Mouse (Mus musculus) midbrain, embryonic 15.5 days (tissue): ENCODE results near the gene Bckdk. TPM values are rescaled to one million over a fixed set of nuclear protein-coding genes. Genes with fewer than 3 reads are reported as not detected.

ENCODE experiments used
- ATAC-seq: fragments of 200-750 bp; cut with Nextera tagmentation; replicated peaks from 2 replicates; pipeline ENCODE4 v1.8.0; 2017; ENCODE audit warnings: moderate TSS enrichment
- H3K27ac ChIP-seq: fragments of 300-500 bp; sonication (generic); 2 replicates; pipeline ENCODE4 v1.5.1; 2015; ENCODE audit warnings: mild to moderate bottlenecking, inconsistent platforms
- H3K27me3 ChIP-seq: fragments of 300-500 bp; sonication (generic); replicated peaks from 2 replicates; pipeline ENCODE4 v1.6.1; 2015; ENCODE audit warnings: inconsistent platforms
- H3K36me3 ChIP-seq: fragments of 300-500 bp; sonication (generic); replicated peaks from 2 replicates; pipeline ENCODE4 v1.6.1; 2015; ENCODE audit warnings: inconsistent platforms
- H3K4me1 ChIP-seq: fragments of 300-500 bp; sonication (generic); 2 replicates; pipeline ENCODE4 v1.6.1; 2015; ENCODE audit warnings: inconsistent platforms
- H3K4me2 ChIP-seq: fragments of 300-500 bp; sonication (generic); 2 replicates; pipeline ENCODE4 v1.6.1; 2015; ENCODE audit warnings: inconsistent platforms, mild to moderate bottlenecking, moderate library complexity
- H3K4me3 ChIP-seq: fragments of 300-500 bp; sonication (generic); 2 replicates; pipeline ENCODE4 v1.5.1; 2015; ENCODE audit warnings: mild to moderate bottlenecking, inconsistent platforms
- H3K9ac ChIP-seq: fragments of 300-500 bp; sonication (generic); 2 replicates; pipeline ENCODE4 v1.6.1; 2015; ENCODE audit warnings: mild to moderate bottlenecking, inconsistent platforms
- H3K9me3 ChIP-seq: fragments of 300-500 bp; sonication (generic); 2 replicates; pipeline ENCODE4 v1.6.1; 2016; ENCODE audit warnings: inconsistent platforms
- WGBS: fragments of 180-500 bp; shearing (Covaris S2); methylation state at CpG from one replicate; pipeline ENCODE4 v1.1.7; 2015; ENCODE audit warnings: mixed read lengths; 5-methylcytosine and 5-hydroxymethylcytosine counted together
- polyA plus RNA-seq: library from polyadenylated mRNA; unstranded; fragments of >200 nt; fragmentation: Nextera tagmentation; extraction: Ambion mirVana; gene quantifications from 2 replicates; pipeline ENCODE4 v1.2.1, GENCODE M21; 2015

The Bckdk gene
- polyA plus RNA-seq, 1 experiment from 2014 or later = 61.3 TPM

- no peak for ATAC-seq
- no peak overlapping the region for H3K9ac ChIP-seq
- H3K4me1 ChIP-seq = no peaks in the 10 kb centered on the region
- peaks cover 27% of the 10 kb centered on the region for H3K36me3 ChIP-seq
- no peaks in the 10 kb centered on the region for H3K27me3 ChIP-seq
- H3K4me2 ChIP-seq = no peak overlapping the region
- H3K4me3 ChIP-seq = no peak overlapping the region
- H3K9me3 ChIP-seq = no peaks in the 10 kb centered on the region
- WGBS = 86% methylated on average over 6 of the region's 6 CpGs
- H3K27ac ChIP-seq = no peak overlapping the region
These were observed 18.8 kb downstream of the Bckdk start for GRCm38 (mm10) chr7:127922451-127923275.

- 85% methylated on average over 5 of the region's 5 CpGs for WGBS
- no peak for ATAC-seq
- H3K9ac ChIP-seq = no peak overlapping the region
- no peaks in the 10 kb centered on the region for H3K4me1 ChIP-seq
- H3K36me3 ChIP-seq = peaks cover 27% of the 10 kb centered on the region
- peaks cover 9% of the 10 kb centered on the region for H3K27me3 ChIP-seq
- no peak overlapping the region for H3K4me3 ChIP-seq
- no peak overlapping the region for H3K4me2 ChIP-seq
- no peaks in the 10 kb centered on the region for H3K9me3 ChIP-seq
- no peak overlapping the region for H3K27ac ChIP-seq
These were observed 19.8 kb downstream of the Bckdk start for GRCm38 (mm10) chr7:127923714-127924113.

- no peak overlapping the region for H3K27ac ChIP-seq
- peaks cover 23% of the 10 kb centered on the region for H3K27me3 ChIP-seq
- H3K4me3 ChIP-seq = no peak overlapping the region
- no peaks in the 10 kb centered on the region for H3K4me1 ChIP-seq
- peaks cover 27% of the 10 kb centered on the region for H3K36me3 ChIP-seq
- no peak overlapping the region for H3K4me2 ChIP-seq
- 62% methylated on average over 5 of the region's 5 CpGs for WGBS
- no peak overlapping the region for H3K9ac ChIP-seq
- no peaks in the 10 kb centered on the region for H3K9me3 ChIP-seq
- no peak for ATAC-seq
These were observed 21.4 kb downstream of the Bckdk start for GRCm38 (mm10) chr7:127925252-127925651.

- 91% methylated on average over 8 of the region's 8 CpGs for WGBS
- H3K9ac ChIP-seq = no peak overlapping the region
- ATAC-seq = no peak
- H3K27me3 ChIP-seq = peaks cover 28% of the 10 kb centered on the region
- H3K36me3 ChIP-seq = peaks cover 27% of the 10 kb centered on the region
- no peak overlapping the region for H3K27ac ChIP-seq
- no peaks in the 10 kb centered on the region for H3K4me1 ChIP-seq
- no peak overlapping the region for H3K4me3 ChIP-seq
- H3K9me3 ChIP-seq = no peaks in the 10 kb centered on the region
- H3K4me2 ChIP-seq = no peak overlapping the region
These were observed 22.2 kb downstream of the Bckdk start for GRCm38 (mm10) chr7:127926066-127926465.

GRCm38 (mm10) chr7:127926846-127927245 is 23.0 kb downstream of the Bckdk start:
- no peak overlapping the region for H3K27ac ChIP-seq
- H3K36me3 ChIP-seq = peaks cover 27% of the 10 kb centered on the region
- peaks cover 28% of the 10 kb centered on the region for H3K27me3 ChIP-seq
- no peaks in the 10 kb centered on the region for H3K4me1 ChIP-seq
- 89% methylated on average over 11 of the region's 11 CpGs for WGBS
- ATAC-seq = no peak
- H3K4me3 ChIP-seq = no peak overlapping the region
- H3K9ac ChIP-seq = no peak overlapping the region
- no peak overlapping the region for H3K4me2 ChIP-seq
- H3K9me3 ChIP-seq = no peaks in the 10 kb centered on the region

GRCm38 (mm10) chr7:127927726-127928125 is 23.8 kb downstream of the Bckdk start:
- no peaks in the 10 kb centered on the region for H3K4me1 ChIP-seq

GRCm38 (mm10) chr7:127928596-127928995 is 24.7 kb downstream of the Bckdk start:
- Histone ChIP-seq H3K9ac (no peak overlapping the region), H3K9me3 (no peaks in the 10 kb centered on the region), H3K27me3 (peaks cover 28% of the 10 kb centered on the region), H3K4me3 (no peak overlapping the region), H3K4me2 (no peak overlapping the region), H3K36me3 (peaks cover 20% of the 10 kb centered on the region), H3K4me1 (no peaks in the 10 kb centered on the region), H3K27ac (no peak overlapping the region)
- ATAC-seq = no peak
- WGBS = 56% methylated on average over 5 of the region's 5 CpGs

More at GRCm38 (mm10) chr7:127927726-127928125, 23.8 kb downstream of the Bckdk start:
- WGBS = 84% methylated on average over 11 of the region's 11 CpGs
- Histone ChIP-seq H3K36me3 (peaks cover 23% of the 10 kb centered on the region), H3K27ac (no peak overlapping the region), H3K4me3 (no peak overlapping the region), H3K4me2 (no peak overlapping the region), H3K9ac (no peak overlapping the region), H3K27me3 (peaks cover 28% of the 10 kb centered on the region), H3K9me3 (no peaks in the 10 kb centered on the region)
- no peak for ATAC-seq

- no peak within 1 kb of the TSS for H3K4me3 ChIP-seq
- no peak for ATAC-seq
- peaks cover 7% of the 10 kb centered on the region for H3K4me1 ChIP-seq
- peaks cover 28% of the 10 kb centered on the region for H3K27me3 ChIP-seq
- H3K9me3 ChIP-seq = no peaks in the 10 kb centered on the region
- no peak within 1 kb of the TSS for H3K4me2 ChIP-seq
- no peak within 1 kb of the TSS for H3K27ac ChIP-seq
- H3K9ac ChIP-seq = no peak within 1 kb of the TSS
- peaks cover 12% of the 10 kb centered on the region for H3K36me3 ChIP-seq
- WGBS = 7% methylated on average over 6 of the region's 6 CpGs
These were observed 26.0 kb downstream of the Bckdk start, which contains the start of gene Prss8 for GRCm38 (mm10) chr7:127929923-127930322. Prss8 (minus strand) TSS chr7:127930104.

GRCm38 (mm10) chr7:127930636-127931035 is 26.8 kb downstream of the Bckdk start:
- H3K27ac ChIP-seq = no peak overlapping the region
- peaks cover 28% of the 10 kb centered on the region for H3K27me3 ChIP-seq
- H3K9ac ChIP-seq = no peak overlapping the region
- no peak overlapping the region for H3K4me3 ChIP-seq
- peaks cover 5% of the 10 kb centered on the region for H3K36me3 ChIP-seq
- H3K4me1 ChIP-seq = peaks cover 9% of the 10 kb centered on the region
- ATAC-seq = no peak
- WGBS = 85% methylated on average over 5 of the region's 5 CpGs
- no peak overlapping the region for H3K4me2 ChIP-seq
- H3K9me3 ChIP-seq = no peaks in the 10 kb centered on the region

- Histone ChIP-seq H3K4me3 (no peak overlapping the region), H3K9ac (no peak overlapping the region), H3K4me2 (no peak overlapping the region), H3K27ac (no peak overlapping the region), H3K4me1 (peaks cover 15% of the 10 kb centered on the region), H3K9me3 (no peaks in the 10 kb centered on the region), H3K27me3 (peaks cover 28% of the 10 kb centered on the region), H3K36me3 (no peaks in the 10 kb centered on the region)
- 40% methylated on average over 13 of the region's 13 CpGs for WGBS
- no peak for ATAC-seq
These were observed 27.7 kb downstream of the Bckdk start for GRCm38 (mm10) chr7:127931351-127932135.

GRCm38 (mm10) chr7:127932273-127933031 is 28.6 kb downstream of the Bckdk start:
- Histone ChIP-seq H3K4me2 (no peak overlapping the region), H3K4me3 (no peak overlapping the region), H3K36me3 (no peaks in the 10 kb centered on the region), H3K9ac (no peak overlapping the region), H3K27ac (no peak overlapping the region), H3K4me1 (peaks cover 17% of the 10 kb centered on the region), H3K27me3 (peaks cover 28% of the 10 kb centered on the region), H3K9me3 (no peaks in the 10 kb centered on the region)
- no peak for ATAC-seq
- 14% methylated on average over 13 of the region's 13 CpGs for WGBS

- no peak overlapping the region for H3K4me2 ChIP-seq
- 95% methylated on average over 5 of the region's 5 CpGs for WGBS
- no peaks in the 10 kb centered on the region for H3K9me3 ChIP-seq
- H3K9ac ChIP-seq = no peak overlapping the region
- no peak overlapping the region for H3K4me3 ChIP-seq
- H3K36me3 ChIP-seq = no peaks in the 10 kb centered on the region
- H3K4me1 ChIP-seq = peaks cover 17% of the 10 kb centered on the region
- peaks cover 15% of the 10 kb centered on the region for H3K27me3 ChIP-seq
- H3K27ac ChIP-seq = no peak overlapping the region
- no peak for ATAC-seq
These were observed 30.2 kb downstream of the Bckdk start for GRCm38 (mm10) chr7:127934075-127934474.
